Mouse (Mus musculus) CH12.LX (cell line): ENCODE results near the gene Cc2d1b. TPM values are rescaled to one million over a fixed set of nuclear protein-coding genes. Genes with fewer than 3 reads are reported as not detected.

ENCODE experiments used
- DNase-seq: peaks from one replicate; pipeline ENCODE4 v3.0.0-alpha.2; 2013; ENCODE audit errors: extremely low read depth
- H3K27ac ChIP-seq: 2 replicates; pipeline ENCODE4 v1.5.1; 2012; ENCODE audit warnings: low read depth, mild to moderate bottlenecking, control low read depth, moderate library complexity; ENCODE audit not compliant: insufficient read depth
- H3K27me3 ChIP-seq: replicated peaks from 2 replicates; pipeline ENCODE3; 2012; ENCODE audit warnings: inconsistent platforms
- H3K36me3 ChIP-seq, 2 experiments: replicated peaks in 1 of 2; 2 replicates each; pipeline versions ENCODE3 to v1.6.1; 2012; ENCODE audit warnings: inconsistent platforms in 1 of 2, low read length in 1 of 2, mild to moderate bottlenecking in 1 of 2, mixed read lengths in 1 of 2, moderate library complexity in 1 of 2; ENCODE audit not compliant: control insufficient read depth in 1 of 2, insufficient read depth in 1 of 2
- H3K4me1 ChIP-seq, 2 experiments: 2 replicates each; pipeline ENCODE4 v1.6.1; 2012; ENCODE audit warnings: inconsistent platforms in 1 of 2, moderate library complexity in 1 of 2; ENCODE audit not compliant: insufficient read depth in 2 of 2, control insufficient read depth in 1 of 2
- H3K4me2 ChIP-seq: 2 replicates; pipeline ENCODE4 v1.6.1; 2012; ENCODE audit warnings: low read depth, mild to moderate bottlenecking, control low read depth; ENCODE audit not compliant: poor library complexity, insufficient read depth, severe bottlenecking
- H3K4me3 ChIP-seq, 3 experiments: fragments of 150-350 bp in 1 of 3; sonication (generic) in 1 of 3; replicated peaks in 1 of 3; 2 replicates each; pipeline versions ENCODE3 to v1.5.1; 2011 to 2012; ENCODE audit warnings: low read depth in 2 of 3, low read length in 2 of 3, mild to moderate bottlenecking in 2 of 3, moderate library complexity in 2 of 3, control low read depth in 1 of 3, improper control_type of control experiment in 1 of 3, inconsistent platforms in 1 of 3, mixed read lengths in 1 of 3; ENCODE audit not compliant: poor library complexity in 1 of 3
- H3K79me2 ChIP-seq: replicated peaks from 2 replicates; pipeline ENCODE4 v1.6.1; 2012; ENCODE audit warnings: mild to moderate bottlenecking, moderate library complexity; ENCODE audit not compliant: control insufficient read depth, poor library complexity, insufficient read depth, severe bottlenecking; ENCODE audit errors: extremely low read depth
- H3K9ac ChIP-seq: 2 replicates; pipeline ENCODE4 v1.6.1; 2012; ENCODE audit warnings: low read depth, mild to moderate bottlenecking, control low read depth, moderate library complexity; ENCODE audit not compliant: insufficient read depth
- H3K9me3 ChIP-seq: replicated peaks from 2 replicates; pipeline ENCODE3; 2012; ENCODE audit warnings: low read length, inconsistent platforms, mixed read lengths
- CHD1 ChIP-seq: IDR thresholded peaks from 2 replicates; pipeline ENCODE4 v1.6.1; 2012; ENCODE audit warnings: low read depth, low read length, improper control_type of control experiment, inconsistent platforms
- CHD2 ChIP-seq: IDR thresholded peaks from 2 replicates; pipeline ENCODE4 v1.6.1; 2011; ENCODE audit warnings: low read length, improper control_type of control experiment
- CTCF ChIP-seq, 2 experiments: IDR thresholded peaks in 1 of 2; conservative IDR thresholded peaks in 1 of 2; 2 replicates each; pipeline ENCODE4 v1.5.1; 2011 to 2012; ENCODE audit warnings: low read depth in 2 of 2, low read length in 2 of 2, improper control_type of control experiment in 1 of 2, inconsistent platforms in 1 of 2, mild to moderate bottlenecking in 1 of 2, moderate library complexity in 1 of 2
- E2F4 ChIP-seq: IDR thresholded peaks from 2 replicates; pipeline ENCODE4 v1.6.1; 2011; ENCODE audit warnings: low read depth, low read length, improper control_type of control experiment; ENCODE audit not compliant: insufficient replicate concordance
- ELF1 ChIP-seq: IDR thresholded peaks from 2 replicates; pipeline ENCODE4 v1.6.1; 2014; ENCODE audit warnings: low read depth, mild to moderate bottlenecking, inconsistent platforms, low read length, improper control_type of control experiment
- HCFC1 ChIP-seq: IDR thresholded peaks from 2 replicates; pipeline ENCODE4 v1.6.1; 2012; ENCODE audit warnings: low read depth, mild to moderate bottlenecking, inconsistent platforms, low read length, improper control_type of control experiment
- KAT2A ChIP-seq: IDR thresholded peaks from 2 replicates; pipeline ENCODE4 v1.6.1; 2012; ENCODE audit warnings: low read length, improper control_type of control experiment, inconsistent platforms; ENCODE audit not compliant: insufficient replicate concordance
- MAX ChIP-seq: IDR thresholded peaks from 2 replicates; pipeline ENCODE4 v1.6.1; 2011; ENCODE audit warnings: low read length, improper control_type of control experiment
- MAZ ChIP-seq: IDR thresholded peaks from 2 replicates; pipeline ENCODE4 v1.6.1; 2012; ENCODE audit warnings: low read depth, mild to moderate bottlenecking, inconsistent platforms, low read length, improper control_type of control experiment, moderate library complexity
- MYC ChIP-seq: IDR thresholded peaks from 2 replicates; pipeline ENCODE4 v1.6.1; 2011; ENCODE audit warnings: low read depth, mild to moderate bottlenecking, improper control_type of control experiment, low read length
- NELFE ChIP-seq: IDR thresholded peaks from 2 replicates; pipeline ENCODE4 v1.6.1; 2011; ENCODE audit warnings: low read depth, low read length, improper control_type of control experiment
- POLR2A ChIP-seq: IDR thresholded peaks from 2 replicates; pipeline ENCODE4 v1.6.1; 2011; ENCODE audit warnings: low read depth, mild to moderate bottlenecking, improper control_type of control experiment, low read length
- POLR2AphosphoS2 ChIP-seq: IDR thresholded peaks from 2 replicates; pipeline ENCODE4 v1.6.1; 2011; ENCODE audit warnings: low read depth, low read length, improper control_type of control experiment
- RAD21 ChIP-seq: IDR thresholded peaks from 2 replicates; pipeline ENCODE4 v1.6.1; 2011; ENCODE audit warnings: low read depth, mild to moderate bottlenecking, low read length, improper control_type of control experiment, moderate library complexity
- RCOR1 ChIP-seq: conservative IDR thresholded peaks from 2 replicates; pipeline ENCODE4 v1.6.1; 2012; ENCODE audit warnings: low read depth, mild to moderate bottlenecking, inconsistent platforms, low read length, improper control_type of control experiment
- TBP ChIP-seq: conservative IDR thresholded peaks from 2 replicates; pipeline ENCODE4 v1.6.1; 2011; ENCODE audit warnings: low read depth, low read length, improper control_type of control experiment
- USF1 ChIP-seq: IDR thresholded peaks from 2 replicates; pipeline ENCODE4 v1.6.1; 2014; ENCODE audit warnings: low read depth, mild to moderate bottlenecking, inconsistent platforms, low read length, improper control_type of control experiment
- ZC3H11A ChIP-seq: IDR thresholded peaks from 2 replicates; pipeline ENCODE4 v1.6.1; 2012; ENCODE audit warnings: low read depth, mild to moderate bottlenecking, inconsistent platforms, low read length, improper control_type of control experiment
- ZMIZ1 ChIP-seq: IDR thresholded peaks from 2 replicates; pipeline ENCODE4 v1.6.1; 2012; ENCODE audit warnings: low read depth, mild to moderate bottlenecking, inconsistent platforms, low read length, improper control_type of control experiment
- dilution Hi-C: fragments of 300-500 bp; cut with MboI; formaldehyde crosslinking; loops from 2 replicates; pipeline ENCODE4 v1.14.3; 2020; ENCODE audit warnings: low sequenced_read_pairs; ENCODE audit not compliant: extremely low pct_unique_long_range_greater_than_20kb, extremely low pct_ligation_motif_present
- in situ Hi-C: fragments of 300-500 bp; cut with MboI; formaldehyde crosslinking; loops from 3 replicates; pipeline ENCODE4 v1.14.3; 2019; ENCODE audit warnings: low sequenced_read_pairs, low pct_ligation_motif_present, low pct_unique_long_range_greater_than_20kb, mixed read lengths
- polyA plus RNA-seq: library from polyadenylated mRNA; unstranded; fragments of >175 nt; gene quantifications from 2 replicates; pipeline ENCODE4 v1.2.1, GENCODE M21; 2012; ENCODE audit warnings: low read depth; ENCODE audit not compliant: insufficient read length
- total RNA-seq, 2 experiments: library from RNA; depleted of rRNA; stranded (reverse); fragments of 300-350 nt in 1 of 2; fragments of >200 nt in 1 of 2; gene quantifications; 2 replicates each; pipeline ENCODE4 v1.2.3; 2012 to 2014

Gene Cc2d1b
- total and polyA plus RNA-seq, 3 experiments: 48.9 to 61.4 (median 57.5) TPM

- no peaks in the 10 kb centered on the region for H3K27me3 ChIP-seq
- H3K9ac ChIP-seq: peak overlapping the region; percentile 97
- H3K27ac ChIP-seq: peak overlapping the region; percentile 64; the same call in 1 of the 2 replicates
- no peaks in the 10 kb centered on the region for H3K9me3 ChIP-seq
- TF ChIP-seq RCOR1: no peak
- no peak for TF ChIP-seq RAD21
- no peak for TF ChIP-seq CTCF (conservative IDR thresholded peaks at IDR 0.05 in 1 of 2, IDR thresholded peaks at IDR 0.05 in 1 of 2; ENCODE audit: low read depth in 2 of 2, low read length in 2 of 2)
- TF ChIP-seq ELF1: no peak
- no peak for TF ChIP-seq E2F4
- TF ChIP-seq NELFE: no peak
- no peak for TF ChIP-seq MAX
- TF ChIP-seq KAT2A: no peak
- TF ChIP-seq POLR2A: no peak
- TF ChIP-seq MAZ: no peak
- no peak for TF ChIP-seq USF1
- no peak for TF ChIP-seq POLR2AphosphoS2
- no peak for TF ChIP-seq CHD1
- TF ChIP-seq HCFC1: no peak
- no peak for TF ChIP-seq MYC
- TF ChIP-seq ZMIZ1: no peak
- TF ChIP-seq CHD2: no peak
- no peak for TF ChIP-seq TBP
- TF ChIP-seq, all 38 proteins: peak for 0
- Histone ChIP-seq H3K4me3 (peak overlapping the region; percentile 88 to 90 (median 89)), H3K4me2 (peak overlapping the region; percentile 73), H3K79me2 (peaks cover 3% of the 10 kb centered on the region; the same call in 1 of the 2 replicates), H3K36me3 (peaks cover 24 to 53% of the 10 kb centered on the region in 2 experiments), H3K4me1 (peaks cover 4 to 29% of the 10 kb centered on the region in 2 experiments; a peak in 3 of 4 replicates)
- in situ Hi-C loops: no loop called here
- peak; percentile 24 for DNase-seq
- dilution Hi-C loops: no loop called here
Observed at GRCm38 (mm10) chr4:108620536-108620935, 796 bp downstream of the Cc2d1b start.

DNA sequence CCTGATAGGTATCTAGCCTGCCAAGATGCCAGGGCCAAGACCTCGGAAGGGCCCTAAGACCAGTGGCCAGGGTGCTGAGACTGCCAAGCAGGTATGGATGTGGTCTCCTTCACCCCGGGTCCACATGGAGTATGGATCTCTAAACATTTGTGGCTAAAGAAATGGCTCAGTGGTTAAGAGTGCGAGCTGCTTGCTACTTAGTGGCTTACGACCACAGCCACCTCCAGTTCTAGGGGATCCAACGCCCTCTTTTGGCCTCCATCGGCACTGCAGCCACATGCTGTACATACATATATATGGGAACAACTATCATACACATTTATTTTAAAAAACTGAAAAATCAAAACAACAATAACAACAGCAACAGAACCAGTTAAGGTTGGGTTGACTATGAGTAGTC lies 1.8 kb downstream of the Cc2d1b start:
- dilution Hi-C loops (no loop called here), in situ Hi-C loops (no loop called here)
- TF ChIP-seq ZC3H11A (no peak), MAX (no peak), CTCF (conservative IDR thresholded peaks at IDR 0.05 in 1 of 2, IDR thresholded peaks at IDR 0.05 in 1 of 2; ENCODE audit: low read depth in 2 of 2, low read length in 2 of 2) (peak in 1 of 2 experiments; percentile 28; a peak in 2 of 4 replicates)
- Histone ChIP-seq H3K4me1 (peaks cover 4 to 29% of the 10 kb centered on the region in 2 experiments; a peak in 3 of 4 replicates), H3K79me2 (peaks cover 3% of the 10 kb centered on the region; the same call in 1 of the 2 replicates), H3K36me3 (peaks cover 31 to 54% of the 10 kb centered on the region in 2 experiments), H3K27me3 (no peaks in the 10 kb centered on the region), H3K9ac (no peak overlapping the region), H3K4me3 (no peak overlapping the region), H3K9me3 (no peaks in the 10 kb centered on the region), H3K4me2 (no peak overlapping the region), H3K27ac (no peak overlapping the region)
- DNase-seq: peak; percentile 19
